Mouse (Mus musculus): ENCODE results near the gene F13a1. TPM values are rescaled to one million over a fixed set of nuclear protein-coding genes. Genes with fewer than 3 reads are reported as not detected.

Gene F13a1
- polyA plus RNA-seq, 1 experiment from 2014 or later: 13.9 TPM

GRCm38 (mm10) chr13:37049018-37049417 is 1.0 kb downstream of the F13a1 start:
- Histone ChIP-seq H3K9ac (ENCODE audit: low read depth, low read length) (no peak overlapping the region), H3K4me3 (ENCODE audit: low read length) (no peak overlapping the region), H3K27ac (ENCODE audit: low read depth, low read length) (no peak overlapping the region), H3K4me2 (ENCODE audit: low read length) (no peak overlapping the region), H3K4me1 (ENCODE audit: control insufficient read depth, insufficient read depth, low read depth, low read length) (no peaks in the 10 kb centered on the region), H3K27me3 (replicated peaks; ENCODE audit: control insufficient read depth, insufficient read depth, low read length) (no peaks in the 10 kb centered on the region), H3K9me3 (ENCODE audit: control insufficient read depth, low read length) (no peaks in the 10 kb centered on the region), H3K36me3 (ENCODE audit: control insufficient read depth, insufficient read depth, low read length) (no peaks in the 10 kb centered on the region)
- ATAC-seq: no peak
- 92% methylated on average over 6 of the region's 6 CpGs for WGBS

DNA sequence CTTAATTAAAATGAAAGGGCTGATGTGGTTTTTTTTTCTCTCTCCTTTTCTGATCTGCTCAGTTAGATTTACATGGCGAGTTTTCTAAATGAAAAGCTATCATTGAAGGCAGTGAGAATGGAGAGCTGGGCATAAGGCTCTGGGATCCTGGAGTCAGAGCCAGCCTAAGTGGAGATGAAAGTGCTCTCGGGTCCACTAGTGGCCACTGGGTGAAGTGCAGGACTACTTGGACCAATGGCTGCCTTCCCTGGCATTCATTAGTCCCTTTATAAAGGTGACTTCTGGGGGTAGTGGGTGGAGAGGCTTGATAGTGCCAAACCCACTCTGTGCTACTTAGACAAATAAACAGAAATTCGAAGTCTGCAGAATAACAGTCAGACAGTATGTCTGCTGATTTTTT is 5.0 kb downstream of the F13a1 start:
- Histone ChIP-seq H3K36me3 (ENCODE audit: control insufficient read depth, insufficient read depth, low read length) (no peaks in the 10 kb centered on the region), H3K4me3 (ENCODE audit: low read length) (no peak overlapping the region), H3K4me1 (ENCODE audit: control insufficient read depth, insufficient read depth, low read depth, low read length) (no peaks in the 10 kb centered on the region), H3K27ac (ENCODE audit: low read depth, low read length) (no peak overlapping the region), H3K27me3 (replicated peaks; ENCODE audit: control insufficient read depth, insufficient read depth, low read length) (no peaks in the 10 kb centered on the region), H3K9ac (ENCODE audit: low read depth, low read length) (no peak overlapping the region), H3K9me3 (ENCODE audit: control insufficient read depth, low read length) (no peaks in the 10 kb centered on the region), H3K4me2 (ENCODE audit: low read length) (no peak overlapping the region)
- no peak for ATAC-seq
- 85% methylated on average over 3 of the region's 3 CpGs for WGBS

DNA sequence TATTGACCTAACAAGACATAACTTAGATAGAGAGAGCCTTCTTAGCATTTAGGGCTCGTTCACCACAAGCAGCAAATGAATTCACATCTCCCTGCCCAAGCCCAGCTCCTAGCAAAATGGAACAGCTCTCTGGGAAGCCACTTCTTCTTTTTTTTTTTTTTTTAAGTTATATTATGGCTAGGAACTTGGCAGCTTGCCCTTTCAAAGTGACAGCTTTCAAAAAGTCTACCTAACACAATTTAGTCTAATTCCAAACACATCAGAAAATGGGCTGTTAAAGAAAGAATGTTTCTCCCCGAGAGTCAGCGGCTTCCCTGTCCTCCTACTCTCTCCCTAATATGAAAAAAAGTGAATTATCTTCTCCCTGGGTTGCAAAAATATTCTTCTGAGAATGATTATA is 15.3 kb downstream of the F13a1 start:
- Histone ChIP-seq H3K27me3 (replicated peaks; ENCODE audit: control insufficient read depth, insufficient read depth, low read length) (no peaks in the 10 kb centered on the region), H3K27ac (ENCODE audit: low read depth, low read length) (no peak overlapping the region), H3K4me1 (ENCODE audit: control insufficient read depth, insufficient read depth, low read depth, low read length) (no peaks in the 10 kb centered on the region), H3K4me2 (ENCODE audit: low read length) (no peak overlapping the region), H3K9ac (ENCODE audit: low read depth, low read length) (no peak overlapping the region), H3K4me3 (ENCODE audit: low read length) (no peak overlapping the region), H3K36me3 (ENCODE audit: control insufficient read depth, insufficient read depth, low read length) (no peaks in the 10 kb centered on the region), H3K9me3 (ENCODE audit: control insufficient read depth, low read length) (no peaks in the 10 kb centered on the region)
- 63% methylated on average over 3 of the region's 3 CpGs for WGBS
- ATAC-seq: no peak

DNA sequence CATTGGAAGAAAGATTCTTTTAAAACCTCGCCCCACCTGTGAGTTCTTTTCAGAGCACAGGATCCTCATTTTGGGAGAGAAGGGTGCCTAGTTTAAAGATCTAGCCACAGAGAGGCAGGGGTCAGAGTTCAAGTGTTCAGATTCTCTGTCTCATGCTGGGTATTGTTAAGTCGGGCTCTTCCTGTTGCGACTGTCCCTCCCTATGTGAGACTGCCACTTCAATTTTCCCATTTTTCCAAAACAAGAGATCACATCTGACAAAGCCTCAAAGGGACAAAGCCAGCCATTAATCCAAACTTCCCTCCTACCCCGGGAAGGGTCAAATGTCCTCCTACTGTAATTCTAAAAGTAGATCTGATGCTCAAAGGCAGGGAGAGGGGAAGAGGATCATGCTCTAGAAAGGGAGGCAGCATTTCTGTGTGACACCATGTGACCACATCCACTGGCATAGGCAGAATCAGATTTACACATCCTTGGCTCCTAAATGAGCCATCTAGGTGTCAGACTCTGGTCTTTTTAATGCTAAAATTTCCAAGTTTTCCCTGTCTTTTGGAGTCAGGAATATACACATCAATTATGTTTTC is 24.0 kb downstream of the F13a1 start:
- WGBS: 38% methylated on average over 4 of the region's 4 CpGs
- H3K9ac ChIP-seq (ENCODE audit: low read depth, low read length): no peak overlapping the region
- no peaks in the 10 kb centered on the region for H3K27me3 ChIP-seq (replicated peaks; ENCODE audit: control insufficient read depth, insufficient read depth, low read length)
- H3K4me1 ChIP-seq (ENCODE audit: control insufficient read depth, insufficient read depth, low read depth, low read length): no peaks in the 10 kb centered on the region
- no peak overlapping the region for H3K4me2 ChIP-seq (ENCODE audit: low read length)
- no peak overlapping the region for H3K27ac ChIP-seq (ENCODE audit: low read depth, low read length)
- 0 out of 2 replicates have a peak, but pooled peaks cover 4% of the 10 kb centered on the region for H3K9me3 ChIP-seq (ENCODE audit: control insufficient read depth, low read length)
- no peak overlapping the region for H3K4me3 ChIP-seq (ENCODE audit: low read length)
- H3K36me3 ChIP-seq (ENCODE audit: control insufficient read depth, insufficient read depth, low read length): no peaks in the 10 kb centered on the region
- no peak for ATAC-seq

DNA sequence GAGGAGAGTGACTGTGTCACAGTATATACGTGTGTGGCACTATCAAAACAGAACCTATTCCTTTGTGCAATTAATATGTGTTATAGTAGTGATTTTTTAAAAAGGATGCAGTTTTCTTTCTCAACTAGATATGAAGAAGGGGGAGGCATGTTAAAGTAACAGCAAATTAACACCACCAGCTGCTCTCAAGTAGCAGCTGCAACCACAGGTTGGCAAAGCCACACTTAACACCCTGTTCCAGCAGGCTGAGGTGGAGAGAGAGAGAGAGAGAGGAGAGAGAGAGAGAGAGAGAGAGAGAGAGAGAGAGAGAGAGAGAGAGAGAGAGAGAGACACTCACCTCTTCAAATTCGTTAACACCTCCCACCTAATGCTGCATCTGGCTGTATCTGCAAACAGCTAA is 28.5 kb downstream of the F13a1 start:
- H3K36me3 ChIP-seq (ENCODE audit: control insufficient read depth, insufficient read depth, low read length): no peaks in the 10 kb centered on the region
- H3K9me3 ChIP-seq (ENCODE audit: control insufficient read depth, low read length): no peaks in the 10 kb centered on the region
- H3K27ac ChIP-seq (ENCODE audit: low read depth, low read length): no peak overlapping the region
- WGBS: 90% methylated on average over 2 of the region's 2 CpGs
- no peak overlapping the region for H3K4me2 ChIP-seq (ENCODE audit: low read length)
- H3K4me1 ChIP-seq (ENCODE audit: control insufficient read depth, insufficient read depth, low read depth, low read length): no peaks in the 10 kb centered on the region
- no peak overlapping the region for H3K9ac ChIP-seq (ENCODE audit: low read depth, low read length)
- ATAC-seq: no peak
- H3K4me3 ChIP-seq (ENCODE audit: low read length): no peak overlapping the region
- no peaks in the 10 kb centered on the region for H3K27me3 ChIP-seq (replicated peaks; ENCODE audit: control insufficient read depth, insufficient read depth, low read length)

DNA sequence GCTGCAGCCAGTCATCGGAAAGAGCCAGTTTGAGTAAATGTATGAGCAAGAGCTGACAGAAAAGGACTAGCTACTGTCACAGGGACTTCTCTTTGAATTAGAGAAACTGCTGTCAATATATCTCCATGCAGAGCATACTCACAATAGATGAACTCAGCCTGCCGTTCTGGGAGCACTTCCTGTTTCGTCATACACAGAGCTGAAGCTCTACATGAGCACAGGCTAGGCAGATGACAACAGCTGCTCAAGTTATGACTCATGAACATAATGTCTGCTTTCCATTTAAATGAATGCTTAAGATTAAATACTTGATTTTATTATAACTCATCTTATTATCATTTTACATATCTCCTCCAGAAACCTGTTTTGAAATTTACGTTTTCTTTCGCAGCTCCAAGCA is 39.3 kb downstream of the F13a1 start:
- Histone ChIP-seq H3K36me3 (ENCODE audit: control insufficient read depth, insufficient read depth, low read length) (no peaks in the 10 kb centered on the region), H3K4me3 (ENCODE audit: low read length) (no peak overlapping the region), H3K27ac (ENCODE audit: low read depth, low read length) (no peak overlapping the region), H3K4me1 (ENCODE audit: control insufficient read depth, insufficient read depth, low read depth, low read length) (no peaks in the 10 kb centered on the region), H3K9me3 (ENCODE audit: control insufficient read depth, low read length) (no peaks in the 10 kb centered on the region), H3K4me2 (ENCODE audit: low read length) (no peak overlapping the region), H3K27me3 (replicated peaks; ENCODE audit: control insufficient read depth, insufficient read depth, low read length) (no peaks in the 10 kb centered on the region), H3K9ac (ENCODE audit: low read depth, low read length) (no peak overlapping the region)
- no peak for ATAC-seq
- 90% methylated on average over 5 of the region's 5 CpGs for WGBS

DNA sequence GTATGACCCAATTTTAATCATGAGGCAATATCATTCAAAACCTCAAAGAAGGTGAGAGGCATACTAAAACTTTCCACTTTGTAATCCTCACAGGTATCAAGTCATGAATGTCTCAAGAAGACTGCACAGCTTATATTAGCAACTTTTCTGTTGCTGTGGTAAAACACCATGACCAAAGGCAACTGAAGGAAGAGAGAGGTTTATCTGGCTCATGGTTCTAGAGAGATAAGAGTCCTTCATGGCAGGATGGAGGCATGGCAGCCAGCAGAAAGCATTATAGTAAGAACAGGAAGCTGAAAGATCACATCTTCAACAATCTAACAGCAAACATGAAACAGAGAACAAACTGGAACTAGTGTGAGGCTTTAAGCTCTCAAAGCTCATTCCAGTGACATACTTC is 43.8 kb downstream of the F13a1 start:
- no peak overlapping the region for H3K9ac ChIP-seq (ENCODE audit: low read depth, low read length)
- H3K4me2 ChIP-seq (ENCODE audit: low read length): no peak overlapping the region
- H3K27ac ChIP-seq (ENCODE audit: low read depth, low read length): no peak overlapping the region
- ATAC-seq: no peak
- no peaks in the 10 kb centered on the region for H3K9me3 ChIP-seq (ENCODE audit: control insufficient read depth, low read length)
- no peaks in the 10 kb centered on the region for H3K36me3 ChIP-seq (ENCODE audit: control insufficient read depth, insufficient read depth, low read length)
- no peaks in the 10 kb centered on the region for H3K27me3 ChIP-seq (replicated peaks; ENCODE audit: control insufficient read depth, insufficient read depth, low read length)
- H3K4me1 ChIP-seq (ENCODE audit: control insufficient read depth, insufficient read depth, low read depth, low read length): no peaks in the 10 kb centered on the region
- H3K4me3 ChIP-seq (ENCODE audit: low read length): no peak overlapping the region

GRCm38 (mm10) chr13:36999210-36999705 is 50.8 kb downstream of the F13a1 start:
- Histone ChIP-seq H3K27me3 (replicated peaks; ENCODE audit: control insufficient read depth, insufficient read depth, low read length) (no peaks in the 10 kb centered on the region), H3K36me3 (ENCODE audit: control insufficient read depth, insufficient read depth, low read length) (no peaks in the 10 kb centered on the region), H3K27ac (ENCODE audit: low read depth, low read length) (no peak overlapping the region), H3K4me2 (ENCODE audit: low read length) (no peak overlapping the region), H3K4me3 (ENCODE audit: low read length) (no peak overlapping the region), H3K9me3 (ENCODE audit: control insufficient read depth, low read length) (no peaks in the 10 kb centered on the region), H3K9ac (ENCODE audit: low read depth, low read length) (no peak overlapping the region), H3K4me1 (ENCODE audit: control insufficient read depth, insufficient read depth, low read depth, low read length) (no peaks in the 10 kb centered on the region)
- ATAC-seq: no peak
- WGBS: 85% methylated on average over 6 of the region's 6 CpGs

- Histone ChIP-seq H3K9me3 (ENCODE audit: control insufficient read depth, low read length) (no peaks in the 10 kb centered on the region), H3K9ac (ENCODE audit: low read depth, low read length) (no peak overlapping the region), H3K4me2 (ENCODE audit: low read length) (no peak overlapping the region), H3K27ac (ENCODE audit: low read depth, low read length) (no peak overlapping the region), H3K4me1 (ENCODE audit: control insufficient read depth, insufficient read depth, low read depth, low read length) (no peaks in the 10 kb centered on the region), H3K4me3 (ENCODE audit: low read length) (no peak overlapping the region), H3K27me3 (replicated peaks; ENCODE audit: control insufficient read depth, insufficient read depth, low read length) (no peaks in the 10 kb centered on the region), H3K36me3 (ENCODE audit: control insufficient read depth, insufficient read depth, low read length) (no peaks in the 10 kb centered on the region)
- WGBS: 90% methylated on average over 5 of the region's 5 CpGs
- ATAC-seq: no peak
Observed at GRCm38 (mm10) chr13:36993593-36993992, 56.5 kb downstream of the F13a1 start.

DNA sequence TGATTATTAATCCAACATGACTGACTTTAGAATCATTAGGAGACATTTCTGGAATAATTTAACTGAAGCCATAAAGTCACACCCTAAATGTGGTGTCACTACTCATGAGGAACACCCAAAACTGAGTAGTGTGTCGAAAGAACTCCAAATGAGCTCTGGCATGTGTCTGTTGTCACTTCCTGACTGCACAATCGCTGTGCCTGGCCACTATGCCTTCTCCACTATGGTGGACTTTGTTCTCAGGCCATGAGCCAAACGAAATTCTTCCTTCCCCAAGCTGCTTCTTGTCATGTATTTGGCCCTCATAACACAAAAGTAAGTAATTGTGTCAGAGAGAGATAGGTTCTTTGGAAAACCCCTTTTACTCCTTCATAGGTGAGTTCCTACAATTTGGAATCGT is 61.7 kb downstream of the F13a1 start:
- WGBS: 81% methylated on average over 4 of the region's 4 CpGs

More for the DNA sequence above, 61.7 kb downstream of the F13a1 start:
- no peak overlapping the region for H3K4me2 ChIP-seq (ENCODE audit: low read length)
- H3K36me3 ChIP-seq (ENCODE audit: control insufficient read depth, insufficient read depth, low read length): no peaks in the 10 kb centered on the region
- no peak overlapping the region for H3K27ac ChIP-seq (ENCODE audit: low read depth, low read length)
- no peaks in the 10 kb centered on the region for H3K4me1 ChIP-seq (ENCODE audit: control insufficient read depth, insufficient read depth, low read depth, low read length)
- H3K9me3 ChIP-seq (ENCODE audit: control insufficient read depth, low read length): no peaks in the 10 kb centered on the region
- H3K4me3 ChIP-seq (ENCODE audit: low read length): no peak overlapping the region
- no peak overlapping the region for H3K9ac ChIP-seq (ENCODE audit: low read depth, low read length)
- H3K27me3 ChIP-seq (replicated peaks; ENCODE audit: control insufficient read depth, insufficient read depth, low read length): no peaks in the 10 kb centered on the region
- ATAC-seq: no peak

Data from hindbrain, embryonic 16.5 days (tissue).